Mouse (Mus musculus) adrenal gland, postnatal 14 days (tissue): ENCODE measurements around the gene Lrrc37a. TPM values are rescaled to one million over a fixed set of nuclear protein-coding genes. Genes with fewer than 3 reads are reported as not detected.
"Not testable (repeated sequence)": the region's sequence is repeated elsewhere in the genome, so short reads cannot be mapped to it uniquely, and the experiment has no call there.

Source experiments
- DNase-seq: peaks from one replicate; pipeline ENCODE4 v3.0.0; 2021; ENCODE audit warnings: mixed read lengths
- long read RNA-seq, 2 experiments: library from polyadenylated mRNA; stranded (forward); transcript quantifications; one replicate each; pipeline ENCODE4 v2.0.0; 2021
- total RNA-seq: library from RNA; stranded (reverse); gene quantifications from 2 replicates; pipeline ENCODE4 v1.2.3, GENCODE M21; 2021

The Lrrc37a gene
- total RNA-seq = not detected in 2 replicates
- long read RNA-seq, experiment 1 = 0 reads
- long read RNA-seq, experiment 2 = 0 reads

- DNase-seq = no peak
These were observed at the start of gene Lrrc37a for GRCm38 (mm10) chr11:103504497-103504896. TSS of gene Lrrc37a (minus strand) at chr11:103504597.

GRCm38 (mm10) chr11:103534973-103535372, 30.6 kb upstream of the Lrrc37a start:
- DNase-seq = not testable (repeated sequence)

- DNase-seq = no peak
These were observed 7.7 kb upstream of the Lrrc37a start for GRCm38 (mm10) chr11:103512111-103512510.

- peak; percentile 48 for DNase-seq
These were observed 40.0 kb downstream of the Lrrc37a start for GRCm38 (mm10) chr11:103464443-103464842.

- DNase-seq = not testable (repeated sequence)
These were observed 53.3 kb downstream of the Lrrc37a start for GRCm38 (mm10) chr11:103451105-103451504.

- DNase-seq = not testable (repeated sequence)
These were observed 54.7 kb downstream of the Lrrc37a start for GRCm38 (mm10) chr11:103449721-103450120.

- no peak for DNase-seq
These were observed 60.7 kb downstream of the Lrrc37a start for GRCm38 (mm10) chr11:103443678-103444077.

- no peak for DNase-seq
These were observed 68.1 kb downstream of the Lrrc37a start for GRCm38 (mm10) chr11:103436282-103436681.

- no peak for DNase-seq
These were observed 79.4 kb downstream of the Lrrc37a start for GRCm38 (mm10) chr11:103425031-103425430.

GRCm38 (mm10) chr11:103419667-103420066, 84.7 kb downstream of the Lrrc37a start:
- no peak for DNase-seq

GRCm38 (mm10) chr11:103419226-103419625, 85.2 kb downstream of the Lrrc37a start:
- no peak for DNase-seq

- no peak for DNase-seq
These were observed 90.9 kb downstream of the Lrrc37a start for GRCm38 (mm10) chr11:103413516-103413915.

GRCm38 (mm10) chr11:103412950-103413423, 91.4 kb downstream of the Lrrc37a start:
- no peak for DNase-seq

- DNase-seq = peak; percentile 97
These were observed 92.1 kb downstream of the Lrrc37a start, which contains the start of gene Plekhm1 for GRCm38 (mm10) chr11:103411981-103412949. TSS of gene Plekhm1 (minus strand) at chr11:103412687.

- no peak for DNase-seq
These were observed 93.1 kb downstream of the Lrrc37a start for GRCm38 (mm10) chr11:103411301-103411700.

- DNase-seq = no peak
These were observed 95.5 kb downstream of the Lrrc37a start for GRCm38 (mm10) chr11:103408880-103409279.

- DNase-seq = not testable (repeated sequence)
These were observed 97.3 kb downstream of the Lrrc37a start for GRCm38 (mm10) chr11:103407136-103407535.

- peak; percentile 65 for DNase-seq
These were observed 97.8 kb downstream of the Lrrc37a start for GRCm38 (mm10) chr11:103406551-103406950.

GRCm38 (mm10) chr11:103405814-103406213, 98.6 kb downstream of the Lrrc37a start:
- DNase-seq = no peak

- no peak for DNase-seq
These were observed 99.8 kb downstream of the Lrrc37a start for GRCm38 (mm10) chr11:103404618-103405017.

- no peak for DNase-seq
These were observed 100.6 kb downstream of the Lrrc37a start for GRCm38 (mm10) chr11:103403776-103404175.

GRCm38 (mm10) chr11:103402738-103403137, 101.7 kb downstream of the Lrrc37a start:
- DNase-seq = no peak

- DNase-seq = peak; percentile 56
These were observed 102.2 kb downstream of the Lrrc37a start for GRCm38 (mm10) chr11:103402198-103402597.
